Mouse (Mus musculus): ENCODE measurements at regions not wholly inside any gene's neighbourhood (a gene's known extent, or its start where the extent isn't known, plus 50 kb on each side); places are given as distances from the start of the nearest gene placed in this dataset.

GRCm38 (mm10) chr6:31079586-31080259, 120.8 kb upstream of the Klf14 start:
- Histone ChIP-seq H3K36me3 (ENCODE audit: insufficient read depth, low read length) (no peaks in the 10 kb centered on the region), H3K9ac (ENCODE audit: low read depth, low read length) (no peak overlapping the region), H3K27me3 (ENCODE audit: insufficient read depth, low read length) (no peaks in the 10 kb centered on the region), H3K27ac (no peak overlapping the region), H3K4me1 (replicated peaks; ENCODE audit: insufficient read depth, low read length) (no peaks in the 10 kb centered on the region), H3K4me3 (replicated peaks; ENCODE audit: low read depth, low read length) (no peak overlapping the region), H3K9me3 (replicated peaks; ENCODE audit: low read length) (no peaks in the 10 kb centered on the region), H3K4me2 (ENCODE audit: low read length) (no peak overlapping the region)
- 47% methylated on average over 14 of the region's 14 CpGs for WGBS
- DNase-seq (ENCODE audit: low spot score) = peak; percentile 52
- no peak; the same call in 1 of the 2 replicates for ATAC-seq (replicated peaks; ENCODE audit: low FRiP score, low read depth)
- TF ChIP-seq CTCF (IDR thresholded peaks at IDR 0.05; ENCODE audit: low read depth) = no peak

- H3K9ac ChIP-seq (ENCODE audit: low read depth, low read length) = no peak overlapping the region
- TF ChIP-seq CTCF (IDR thresholded peaks at IDR 0.05; ENCODE audit: low read depth) = no peak
- no peaks in the 10 kb centered on the region for H3K9me3 ChIP-seq (replicated peaks; ENCODE audit: low read length)
- no peaks in the 10 kb centered on the region for H3K27me3 ChIP-seq (ENCODE audit: insufficient read depth, low read length)
- H3K36me3 ChIP-seq (ENCODE audit: insufficient read depth, low read length) = no peaks in the 10 kb centered on the region
- no peak for DNase-seq (ENCODE audit: low spot score)
- ATAC-seq (replicated peaks; ENCODE audit: low FRiP score, low read depth) = no peak
- 65% methylated on average over 4 of the region's 4 CpGs for WGBS
- no peak overlapping the region for H3K4me2 ChIP-seq (ENCODE audit: low read length)
- no peak overlapping the region for H3K4me3 ChIP-seq (replicated peaks; ENCODE audit: low read depth, low read length)
- no peak overlapping the region for H3K27ac ChIP-seq
- no peaks in the 10 kb centered on the region for H3K4me1 ChIP-seq (replicated peaks; ENCODE audit: insufficient read depth, low read length)
Measured at GRCm38 (mm10) chr6:31080279-31080678, 121.4 kb upstream of the Klf14 start.

- WGBS = 85% methylated on average over 9 of the region's 9 CpGs
- Histone ChIP-seq H3K36me3 (ENCODE audit: insufficient read depth, low read length) (no peaks in the 10 kb centered on the region), H3K27me3 (ENCODE audit: insufficient read depth, low read length) (no peaks in the 10 kb centered on the region), H3K9me3 (replicated peaks; ENCODE audit: low read length) (no peaks in the 10 kb centered on the region), H3K4me1 (replicated peaks; ENCODE audit: insufficient read depth, low read length) (no peaks in the 10 kb centered on the region), H3K4me3 (replicated peaks; ENCODE audit: low read depth, low read length) (no peak overlapping the region), H3K9ac (ENCODE audit: low read depth, low read length) (no peak overlapping the region), H3K27ac (no peak overlapping the region), H3K4me2 (ENCODE audit: low read length) (no peak overlapping the region)
- no peak for DNase-seq (ENCODE audit: low spot score)
- no peak for TF ChIP-seq CTCF (IDR thresholded peaks at IDR 0.05; ENCODE audit: low read depth)
- no peak for ATAC-seq (replicated peaks; ENCODE audit: low FRiP score, low read depth)
Measured at GRCm38 (mm10) chr6:31080691-31081090, 121.8 kb upstream of the Klf14 start.

GRCm38 (mm10) chr6:31081238-31081637, 122.4 kb upstream of the Klf14 start:
- Histone ChIP-seq H3K4me2 (ENCODE audit: low read length) (no peak overlapping the region), H3K4me3 (replicated peaks; ENCODE audit: low read depth, low read length) (no peak overlapping the region), H3K27ac (no peak overlapping the region), H3K4me1 (replicated peaks; ENCODE audit: insufficient read depth, low read length) (no peaks in the 10 kb centered on the region), H3K9ac (ENCODE audit: low read depth, low read length) (no peak overlapping the region), H3K9me3 (replicated peaks; ENCODE audit: low read length) (no peaks in the 10 kb centered on the region), H3K27me3 (ENCODE audit: insufficient read depth, low read length) (no peaks in the 10 kb centered on the region), H3K36me3 (ENCODE audit: insufficient read depth, low read length) (no peaks in the 10 kb centered on the region)
- TF ChIP-seq CTCF (IDR thresholded peaks at IDR 0.05; ENCODE audit: low read depth) = no peak
- WGBS = 80% methylated on average over 9 of the region's 9 CpGs
- no peak for DNase-seq (ENCODE audit: low spot score)
- no peak for ATAC-seq (replicated peaks; ENCODE audit: low FRiP score, low read depth)

- no peak for DNase-seq (ENCODE audit: low spot score)
- Histone ChIP-seq H3K4me3 (replicated peaks; ENCODE audit: low read depth, low read length) (no peak overlapping the region), H3K9me3 (replicated peaks; ENCODE audit: low read length) (no peaks in the 10 kb centered on the region), H3K9ac (ENCODE audit: low read depth, low read length) (no peak overlapping the region), H3K4me1 (replicated peaks; ENCODE audit: insufficient read depth, low read length) (no peaks in the 10 kb centered on the region), H3K36me3 (ENCODE audit: insufficient read depth, low read length) (no peaks in the 10 kb centered on the region), H3K27ac (no peak overlapping the region), H3K4me2 (ENCODE audit: low read length) (no peak overlapping the region), H3K27me3 (ENCODE audit: insufficient read depth, low read length) (no peaks in the 10 kb centered on the region)
- no peak for ATAC-seq (replicated peaks; ENCODE audit: low FRiP score, low read depth)
- TF ChIP-seq CTCF (IDR thresholded peaks at IDR 0.05; ENCODE audit: low read depth) = no peak
- WGBS = 49% methylated on average over 7 of the region's 7 CpGs
Measured at GRCm38 (mm10) chr6:31081988-31082387, 123.1 kb upstream of the Klf14 start.

- WGBS = 74% methylated on average over 10 of the region's 10 CpGs
- H3K4me3 ChIP-seq (replicated peaks; ENCODE audit: low read depth, low read length) = no peak overlapping the region
- H3K27me3 ChIP-seq (ENCODE audit: insufficient read depth, low read length) = no peaks in the 10 kb centered on the region
- H3K9ac ChIP-seq (ENCODE audit: low read depth, low read length) = no peak overlapping the region
- ATAC-seq (replicated peaks; ENCODE audit: low FRiP score, low read depth) = no peak
- no peak overlapping the region for H3K4me2 ChIP-seq (ENCODE audit: low read length)
- no peak for TF ChIP-seq CTCF (IDR thresholded peaks at IDR 0.05; ENCODE audit: low read depth)
- no peak overlapping the region for H3K27ac ChIP-seq
- no peaks in the 10 kb centered on the region for H3K36me3 ChIP-seq (ENCODE audit: insufficient read depth, low read length)
- H3K4me1 ChIP-seq (replicated peaks; ENCODE audit: insufficient read depth, low read length) = no peaks in the 10 kb centered on the region
- H3K9me3 ChIP-seq (replicated peaks; ENCODE audit: low read length) = no peaks in the 10 kb centered on the region
- no peak for DNase-seq (ENCODE audit: low spot score)
Measured at GRCm38 (mm10) chr6:31082613-31083470, 124.0 kb upstream of the Klf14 start.

Data from kidney, postnatal 0 days (tissue).